Mouse (Mus musculus) midbrain, postnatal 0 days (tissue): Measurements from ENCODE around the gene Tmem240. TPM values are rescaled to one million over a fixed set of nuclear protein-coding genes. Genes with fewer than 3 reads are reported as not detected.

Source experiments
- ATAC-seq: fragments of 200-750 bp; cut with Nextera tagmentation; 2 replicates; pipeline ENCODE4 v1.8.0; 2017; ENCODE audit warnings: moderate number of reproducible peaks, mild to moderate bottlenecking, moderate TSS enrichment, moderate library complexity; ENCODE audit not compliant: low FRiP score
- DNase-seq: peaks from one replicate; pipeline ENCODE4 v3.0.0-alpha.2; 2015; ENCODE audit warnings: low spot score
- H3K27ac ChIP-seq: fragments of 300-500 bp; sonication (generic); 2 replicates; pipeline ENCODE4 v1.5.1; 2014; ENCODE audit warnings: low read depth, mild to moderate bottlenecking, low read length, mixed read lengths
- H3K27me3 ChIP-seq: fragments of 300-500 bp; sonication (generic); 2 replicates; pipeline ENCODE4 v1.6.1; 2014; ENCODE audit warnings: low read length, control low read depth, mixed read lengths; ENCODE audit not compliant: insufficient read depth
- H3K36me3 ChIP-seq: fragments of 300-500 bp; sonication (generic); 2 replicates; pipeline ENCODE4 v1.6.1; 2014; ENCODE audit warnings: low read length, control low read depth, mixed read lengths; ENCODE audit not compliant: insufficient read depth
- H3K4me1 ChIP-seq: fragments of 300-500 bp; sonication (generic); 2 replicates; pipeline ENCODE4 v1.6.1; 2014; ENCODE audit warnings: mild to moderate bottlenecking, control low read depth, antibody characterized with exemption, low read length, mixed read lengths; ENCODE audit not compliant: insufficient read depth
- H3K4me2 ChIP-seq: fragments of 300-500 bp; sonication (generic); 2 replicates; pipeline ENCODE4 v1.6.1; 2014; ENCODE audit warnings: low read depth, mild to moderate bottlenecking, low read length, mixed read lengths; ENCODE audit not compliant: poor library complexity, severe bottlenecking
- H3K4me3 ChIP-seq: fragments of 300-500 bp; sonication (generic); 2 replicates; pipeline ENCODE4 v1.5.1; 2014; ENCODE audit warnings: low read depth, mild to moderate bottlenecking, low read length, moderate library complexity
- H3K9ac ChIP-seq: fragments of 300-500 bp; sonication (generic); replicated peaks from 2 replicates; pipeline ENCODE4 v1.6.1; 2014; ENCODE audit warnings: mild to moderate bottlenecking, low read length, moderate library complexity, mixed read lengths; ENCODE audit not compliant: poor library complexity, severe bottlenecking
- H3K9me3 ChIP-seq: fragments of 300-500 bp; sonication (generic); 2 replicates; pipeline ENCODE4 v1.6.1; 2016; ENCODE audit warnings: low read length, control low read depth
- CTCF ChIP-seq: IDR thresholded peaks from 2 replicates; pipeline ENCODE4 v1.5.1; 2016; ENCODE audit warnings: antibody characterized with exemption, mild to moderate bottlenecking
- WGBS: fragments of 180-500 bp; shearing (Covaris S2); extraction: QIAGEN DNeasy Blood & Tissue Kit; methylation state at CpG from one replicate; pipeline ENCODE4 v1.1.7; 2014; 5-methylcytosine and 5-hydroxymethylcytosine counted together
- polyA plus RNA-seq: library from polyadenylated mRNA; unstranded; fragments of >200 nt; fragmentation: Nextera tagmentation; extraction: Ambion mirVana; gene quantifications from 2 replicates; pipeline ENCODE4 v1.2.1, GENCODE M21; 2015
- total RNA-seq: library from RNA; depleted of rRNA; stranded (reverse); fragments of >200 nt; gene quantifications from 2 replicates; pipeline ENCODE4 v1.2.3, GENCODE M21; 2014

Gene Tmem240
- total and polyA plus RNA-seq, 2 experiments from 2014 or later, result 34.9 to 78.0 TPM

- ATAC-seq (no peak), DNase-seq (no peak)
- H3K4me2 ChIP-seq, result no peak overlapping the region
- no peak overlapping the region for H3K4me3 ChIP-seq
- H3K4me1 ChIP-seq, result no peaks in the 10 kb centered on the region
- WGBS, result 90% methylated on average over 8 of the region's 8 CpGs
- no peak for TF ChIP-seq CTCF
- H3K36me3 ChIP-seq, result peaks cover 76% of the 10 kb centered on the region
- no peaks in the 10 kb centered on the region for H3K9me3 ChIP-seq
- no peak overlapping the region for H3K27ac ChIP-seq
- H3K9ac ChIP-seq, result no peak overlapping the region
- no peaks in the 10 kb centered on the region for H3K27me3 ChIP-seq
These were observed 11.5 kb downstream of the Tmem240 start for GRCm38 (mm10) chr4:155746036-155746548.

- Histone ChIP-seq H3K4me1 (no peaks in the 10 kb centered on the region), H3K9me3 (no peaks in the 10 kb centered on the region), H3K4me3 (no peak overlapping the region), H3K27ac (no peak overlapping the region), H3K4me2 (no peak overlapping the region), H3K27me3 (no peaks in the 10 kb centered on the region), H3K36me3 (peaks cover 76% of the 10 kb centered on the region), H3K9ac (no peak overlapping the region)
- WGBS, result 89% methylated on average over 17 of the region's 17 CpGs
- ATAC-seq (no peak), DNase-seq (no peak)
- TF ChIP-seq CTCF, result no peak
These were observed 12.2 kb downstream of the Tmem240 start for GRCm38 (mm10) chr4:155746575-155747490.

- DNase-seq (no peak), ATAC-seq (no peak)
- Histone ChIP-seq H3K27me3 (no peaks in the 10 kb centered on the region), H3K27ac (no peak overlapping the region), H3K9ac (no peak overlapping the region), H3K36me3 (peaks cover 29% of the 10 kb centered on the region), H3K9me3 (no peaks in the 10 kb centered on the region), H3K4me2 (no peak overlapping the region), H3K4me1 (peaks cover 10% of the 10 kb centered on the region), H3K4me3 (no peak overlapping the region)
- no peak for TF ChIP-seq CTCF
- 88% methylated on average over 12 of the region's 12 CpGs for WGBS
These were observed 22.4 kb downstream of the Tmem240 start for GRCm38 (mm10) chr4:155757011-155757410.

- DNase-seq, result peak; percentile 56
- peak; percentile 60 for TF ChIP-seq CTCF
These were observed 25.4 kb downstream of the Tmem240 start for GRCm38 (mm10) chr4:155759862-155760612.

GRCm38 (mm10) chr4:155760613-155761355 lies 26.2 kb downstream of the Tmem240 start, which contains the start of gene Atad3a:
TSS of gene Atad3a (minus strand) at chr4:155761093.
- 0 out of 2 replicates have a peak within 1 kb of the TSS, but pooled peaks have one; percentile 18 for H3K27ac ChIP-seq
- DNase-seq (peak; percentile 98), ATAC-seq (peak; percentile 93)
- peak within 1 kb of the TSS; percentile 97 for H3K4me2 ChIP-seq
- TF ChIP-seq CTCF, result no peak
- H3K9ac ChIP-seq, result peak within 1 kb of the TSS; percentile 76
- peaks cover 10% of the 10 kb centered on the region for H3K4me1 ChIP-seq
- H3K27me3 ChIP-seq, result no peaks in the 10 kb centered on the region
- H3K9me3 ChIP-seq, result no peaks in the 10 kb centered on the region
- peaks cover 3% of the 10 kb centered on the region; the same call in 1 of the 2 replicates for H3K36me3 ChIP-seq
- WGBS, result under 1% methylated on average over 67 of the region's 68 CpGs
- H3K4me3 ChIP-seq, result peak within 1 kb of the TSS; percentile 76

More at GRCm38 (mm10) chr4:155759862-155760612, 25.4 kb downstream of the Tmem240 start:
- H3K9me3 ChIP-seq, result no peaks in the 10 kb centered on the region
- H3K27ac ChIP-seq, result 0 out of 2 replicates have a peak overlapping the region, but pooled peaks have one; percentile 18
- H3K4me3 ChIP-seq, result peak overlapping the region; percentile 76
- H3K4me1 ChIP-seq, result peaks cover 10% of the 10 kb centered on the region
- WGBS, result 5% methylated on average over 10 of the region's 10 CpGs
- H3K36me3 ChIP-seq, result peaks cover 10% of the 10 kb centered on the region
- peak overlapping the region; percentile 97 for H3K4me2 ChIP-seq
- H3K27me3 ChIP-seq, result no peaks in the 10 kb centered on the region
- ATAC-seq, result peak; percentile 34; the same call in 1 of the 2 replicates
- H3K9ac ChIP-seq, result peak overlapping the region; percentile 76
